Mouse (Mus musculus): Measurements from ENCODE around the gene Atp1a4. TPM values are rescaled to one million over a fixed set of nuclear protein-coding genes. Genes with fewer than 3 reads are reported as not detected.

Atp1a4 gene
- polyA plus RNA-seq, 1 experiment from 2014 or later = 0.05 TPM

GRCm38 (mm10) chr1:172297611-172298537 lies 39.7 kb upstream of the Atp1a4 start, which contains the start of gene Atp1a2:
Gene Atp1a2, minus strand, starts transcription at chr1:172298064.
- no peaks in the 10 kb centered on the region for H3K9me3 ChIP-seq (replicated peaks)
- H3K27ac ChIP-seq = peak within 1 kb of the TSS; percentile 63
- H3K4me2 ChIP-seq = peak within 1 kb of the TSS; percentile 56
- ATAC-seq (replicated peaks; ENCODE audit: low FRiP score) = peak; percentile 76
- WGBS = 6% methylated on average over 16 of the region's 16 CpGs
- H3K4me3 ChIP-seq (replicated peaks) = peak within 1 kb of the TSS; percentile 27
- no peak within 1 kb of the TSS for H3K9ac ChIP-seq
- H3K27me3 ChIP-seq = no peaks in the 10 kb centered on the region; the same call in 1 of the 2 replicates
- no peaks in the 10 kb centered on the region for H3K36me3 ChIP-seq
- H3K4me1 ChIP-seq = peaks cover 51% of the 10 kb centered on the region

- Histone ChIP-seq H3K27ac (peak overlapping the region; percentile 63; the same call in 1 of the 2 replicates), H3K9me3 (replicated peaks) (no peaks in the 10 kb centered on the region), H3K27me3 (no peaks in the 10 kb centered on the region; the same call in 1 of the 2 replicates), H3K4me1 (peaks cover 44% of the 10 kb centered on the region), H3K9ac (no peak overlapping the region), H3K36me3 (no peaks in the 10 kb centered on the region), H3K4me3 (replicated peaks) (peak overlapping the region; percentile 27; the same call in 1 of the 2 replicates), H3K4me2 (peak overlapping the region; percentile 56)
- 77% methylated on average over 6 of the region's 6 CpGs for WGBS
- ATAC-seq (replicated peaks; ENCODE audit: low FRiP score) = no peak
Observed at GRCm38 (mm10) chr1:172296816-172297510, 38.7 kb upstream of the Atp1a4 start.

DNA sequence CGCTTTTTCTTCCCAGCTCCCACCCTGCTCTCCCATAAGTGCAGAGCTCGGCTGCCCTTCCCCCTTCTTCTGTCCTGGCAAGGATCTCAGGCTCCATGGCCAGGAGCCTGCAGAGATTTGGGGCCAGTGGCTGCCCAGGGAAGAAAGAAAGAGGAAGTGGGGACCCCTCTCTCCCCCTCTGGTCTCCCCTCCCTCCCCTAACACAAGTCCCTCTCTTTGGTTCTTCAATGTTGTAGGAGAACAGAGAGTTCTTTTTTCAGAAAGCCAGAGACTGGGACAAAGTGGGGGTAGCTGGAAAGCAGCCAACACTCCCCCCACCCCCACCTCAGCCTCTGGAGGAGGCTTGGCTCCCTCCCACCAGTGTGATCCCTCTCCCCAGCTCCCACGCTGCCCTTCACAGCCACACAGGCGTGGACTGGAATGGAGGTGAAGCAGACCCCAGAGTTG lies 37.6 kb upstream of the Atp1a4 start:
- 45% methylated on average over 4 of the region's 4 CpGs for WGBS
- Histone ChIP-seq H3K9me3 (replicated peaks) (no peaks in the 10 kb centered on the region), H3K9ac (no peak overlapping the region), H3K4me1 (peaks cover 40% of the 10 kb centered on the region), H3K36me3 (no peaks in the 10 kb centered on the region), H3K27ac (0 out of 2 replicates have a peak overlapping the region, but pooled peaks have one; percentile 22), H3K27me3 (no peaks in the 10 kb centered on the region; the same call in 1 of the 2 replicates), H3K4me3 (replicated peaks) (no peak overlapping the region), H3K4me2 (peak overlapping the region; percentile 7; the same call in 1 of the 2 replicates)
- ATAC-seq (replicated peaks; ENCODE audit: low FRiP score) = no peak; the same call in 1 of the 2 replicates

- H3K27me3 ChIP-seq = no peaks in the 10 kb centered on the region; the same call in 1 of the 2 replicates
- no peak overlapping the region for H3K27ac ChIP-seq
- no peak overlapping the region for H3K9ac ChIP-seq
- H3K4me2 ChIP-seq = no peak overlapping the region
- H3K4me3 ChIP-seq (replicated peaks) = no peak overlapping the region
- H3K36me3 ChIP-seq = no peaks in the 10 kb centered on the region
- 91% methylated on average over 11 of the region's 11 CpGs for WGBS
- H3K4me1 ChIP-seq = peaks cover 37% of the 10 kb centered on the region
- no peaks in the 10 kb centered on the region for H3K9me3 ChIP-seq (replicated peaks)
- ATAC-seq (replicated peaks; ENCODE audit: low FRiP score) = no peak
Observed at GRCm38 (mm10) chr1:172293449-172293848, 35.2 kb upstream of the Atp1a4 start.

DNA sequence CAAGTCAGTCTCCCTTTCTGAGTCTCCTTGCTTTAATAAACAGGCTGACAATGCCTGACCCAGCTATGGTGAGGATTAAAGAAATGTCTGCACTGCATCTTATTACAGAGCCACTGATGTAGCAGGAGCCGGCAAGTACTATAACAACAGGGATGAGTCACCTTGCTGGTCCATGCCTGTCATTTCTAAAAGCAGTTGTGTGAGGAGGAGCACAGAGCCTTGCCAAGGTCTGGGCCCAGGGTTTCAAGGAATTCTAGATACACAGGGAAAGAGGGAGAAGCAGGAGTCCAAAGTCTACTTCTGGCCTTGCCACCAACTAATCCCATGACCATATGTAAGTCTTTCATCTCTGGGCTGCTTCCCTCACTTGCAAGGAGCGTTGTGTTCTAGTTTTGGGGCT lies 34.7 kb upstream of the Atp1a4 start:
- WGBS = 78% methylated on average over 2 of the region's 2 CpGs
- no peaks in the 10 kb centered on the region for H3K9me3 ChIP-seq (replicated peaks)
- H3K27me3 ChIP-seq = no peaks in the 10 kb centered on the region
- H3K9ac ChIP-seq = no peak overlapping the region
- H3K4me2 ChIP-seq = no peak overlapping the region
- no peak overlapping the region for H3K27ac ChIP-seq
- no peaks in the 10 kb centered on the region for H3K36me3 ChIP-seq
- H3K4me1 ChIP-seq = peaks cover 32% of the 10 kb centered on the region
- no peak overlapping the region for H3K4me3 ChIP-seq (replicated peaks)
- ATAC-seq (replicated peaks; ENCODE audit: low FRiP score) = no peak

- no peaks in the 10 kb centered on the region for H3K27me3 ChIP-seq
- H3K9me3 ChIP-seq (replicated peaks) = no peaks in the 10 kb centered on the region
- no peaks in the 10 kb centered on the region for H3K36me3 ChIP-seq
- H3K27ac ChIP-seq = no peak overlapping the region
- no peaks in the 10 kb centered on the region; the same call in 1 of the 2 replicates for H3K4me1 ChIP-seq
- no peak overlapping the region for H3K4me2 ChIP-seq
- H3K9ac ChIP-seq = no peak overlapping the region
- ATAC-seq (replicated peaks; ENCODE audit: low FRiP score) = no peak
- no peak overlapping the region for H3K4me3 ChIP-seq (replicated peaks)
- 64% methylated on average over 3 of the region's 3 CpGs for WGBS
Observed at GRCm38 (mm10) chr1:172289617-172289946, 31.4 kb upstream of the Atp1a4 start.

DNA sequence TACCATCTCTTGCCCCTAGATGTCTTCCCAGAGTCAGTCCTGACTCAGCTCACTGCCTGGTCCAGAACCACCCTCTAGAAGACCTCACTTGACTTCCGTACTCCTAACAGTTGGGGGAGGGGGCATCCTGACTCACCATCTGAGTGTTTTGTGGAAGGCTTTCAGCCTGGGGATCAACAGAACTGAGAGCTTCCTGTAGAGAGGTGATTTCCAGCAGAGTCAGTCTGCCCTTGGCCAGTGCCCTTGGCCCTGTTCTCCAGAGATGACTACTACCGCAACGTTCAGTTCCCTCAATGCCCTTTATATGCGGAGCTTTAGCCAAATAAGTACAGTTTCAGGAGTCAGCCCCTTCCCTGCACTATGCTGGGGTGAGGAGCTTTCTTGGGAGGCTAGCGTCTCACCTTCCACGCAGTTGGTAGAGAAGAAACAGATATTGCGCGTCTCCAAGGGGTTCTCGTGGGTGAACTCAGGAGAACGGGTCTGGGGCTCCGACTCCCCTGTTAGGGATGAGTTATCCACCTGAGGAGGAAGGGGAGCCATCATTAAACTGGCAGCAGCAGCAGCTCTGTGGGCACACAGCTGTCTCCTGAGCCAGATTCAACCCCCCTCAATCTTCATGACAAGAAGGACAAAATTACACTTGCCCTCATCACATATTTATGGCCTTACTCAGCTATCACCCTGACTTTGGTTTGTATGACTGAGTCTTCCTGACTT lies 30.8 kb upstream of the Atp1a4 start:
- no peak overlapping the region for H3K27ac ChIP-seq
- no peaks in the 10 kb centered on the region for H3K9me3 ChIP-seq (replicated peaks)
- H3K4me1 ChIP-seq = no peaks in the 10 kb centered on the region; the same call in 1 of the 2 replicates
- H3K4me2 ChIP-seq = no peak overlapping the region
- H3K4me3 ChIP-seq (replicated peaks) = no peak overlapping the region
- no peak overlapping the region for H3K9ac ChIP-seq
- no peak for ATAC-seq (replicated peaks; ENCODE audit: low FRiP score)
- WGBS = 79% methylated on average over 11 of the region's 11 CpGs
- H3K36me3 ChIP-seq = no peaks in the 10 kb centered on the region
- H3K27me3 ChIP-seq = no peaks in the 10 kb centered on the region

DNA sequence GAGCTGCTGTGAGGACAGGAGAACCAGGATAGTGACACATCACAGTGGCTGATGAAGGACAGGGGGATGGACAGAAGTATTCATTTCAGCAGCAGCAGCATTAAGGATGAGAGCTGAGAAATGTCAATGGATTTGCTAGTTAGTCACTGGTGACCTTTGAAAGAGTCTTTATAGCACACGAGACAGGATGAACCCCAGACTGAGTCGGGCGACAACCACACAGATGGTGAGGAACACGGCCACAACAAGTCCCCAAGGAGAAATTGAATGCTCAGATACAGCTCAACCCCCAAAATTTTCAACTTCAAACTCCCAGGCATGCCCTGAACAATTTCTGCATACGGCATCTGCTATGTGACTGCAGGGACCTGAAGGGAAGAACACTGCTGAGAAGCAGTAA lies 28.5 kb upstream of the Atp1a4 start:
- ATAC-seq (replicated peaks; ENCODE audit: low FRiP score) = no peak

GRCm38 (mm10) chr1:172284221-172284620 lies 26.0 kb upstream of the Atp1a4 start:
- Histone ChIP-seq H3K9me3 (replicated peaks) (no peaks in the 10 kb centered on the region), H3K36me3 (no peaks in the 10 kb centered on the region), H3K4me3 (replicated peaks) (no peak overlapping the region), H3K27me3 (no peaks in the 10 kb centered on the region), H3K4me2 (no peak overlapping the region), H3K27ac (no peak overlapping the region), H3K9ac (no peak overlapping the region), H3K4me1 (no peaks in the 10 kb centered on the region; the same call in 1 of the 2 replicates)
- 92% methylated on average over 14 of the region's 14 CpGs for WGBS
- no peak for ATAC-seq (replicated peaks; ENCODE audit: low FRiP score)

More for the DNA sequence above, 28.5 kb upstream of the Atp1a4 start:
- H3K27ac ChIP-seq = no peak overlapping the region
- no peaks in the 10 kb centered on the region; the same call in 1 of the 2 replicates for H3K4me1 ChIP-seq
- no peaks in the 10 kb centered on the region for H3K9me3 ChIP-seq (replicated peaks)
- 85% methylated on average over 5 of the region's 5 CpGs for WGBS
- H3K27me3 ChIP-seq = no peaks in the 10 kb centered on the region
- no peak overlapping the region for H3K9ac ChIP-seq
- H3K36me3 ChIP-seq = no peaks in the 10 kb centered on the region
- H3K4me2 ChIP-seq = no peak overlapping the region
- H3K4me3 ChIP-seq (replicated peaks) = no peak overlapping the region

DNA sequence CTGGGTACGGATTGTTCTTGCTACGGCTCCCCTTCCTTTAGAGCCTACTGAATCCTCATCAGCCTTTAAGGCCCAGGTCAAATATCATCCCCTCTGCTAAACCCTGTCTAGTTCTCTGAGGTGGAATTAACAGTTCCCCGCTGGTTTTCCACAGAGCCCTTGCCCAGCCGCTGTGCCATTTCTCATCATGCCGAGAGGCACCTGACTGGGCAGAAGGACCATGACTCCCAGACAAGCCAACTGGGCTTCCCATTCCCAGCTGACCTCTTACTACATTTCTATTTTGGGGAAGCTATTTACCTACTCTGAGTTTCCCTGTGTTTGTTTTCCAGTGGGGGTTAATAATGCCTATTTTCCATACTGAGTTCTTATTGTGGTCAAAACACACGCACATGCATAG lies 24.9 kb upstream of the Atp1a4 start:
- Histone ChIP-seq H3K27me3 (no peaks in the 10 kb centered on the region), H3K4me1 (no peaks in the 10 kb centered on the region; the same call in 1 of the 2 replicates), H3K27ac (no peak overlapping the region), H3K9ac (no peak overlapping the region), H3K36me3 (no peaks in the 10 kb centered on the region), H3K9me3 (replicated peaks) (no peaks in the 10 kb centered on the region), H3K4me3 (replicated peaks) (no peak overlapping the region), H3K4me2 (no peak overlapping the region)
- WGBS = 90% methylated on average over 6 of the region's 6 CpGs
- ATAC-seq (replicated peaks; ENCODE audit: low FRiP score) = no peak

DNA sequence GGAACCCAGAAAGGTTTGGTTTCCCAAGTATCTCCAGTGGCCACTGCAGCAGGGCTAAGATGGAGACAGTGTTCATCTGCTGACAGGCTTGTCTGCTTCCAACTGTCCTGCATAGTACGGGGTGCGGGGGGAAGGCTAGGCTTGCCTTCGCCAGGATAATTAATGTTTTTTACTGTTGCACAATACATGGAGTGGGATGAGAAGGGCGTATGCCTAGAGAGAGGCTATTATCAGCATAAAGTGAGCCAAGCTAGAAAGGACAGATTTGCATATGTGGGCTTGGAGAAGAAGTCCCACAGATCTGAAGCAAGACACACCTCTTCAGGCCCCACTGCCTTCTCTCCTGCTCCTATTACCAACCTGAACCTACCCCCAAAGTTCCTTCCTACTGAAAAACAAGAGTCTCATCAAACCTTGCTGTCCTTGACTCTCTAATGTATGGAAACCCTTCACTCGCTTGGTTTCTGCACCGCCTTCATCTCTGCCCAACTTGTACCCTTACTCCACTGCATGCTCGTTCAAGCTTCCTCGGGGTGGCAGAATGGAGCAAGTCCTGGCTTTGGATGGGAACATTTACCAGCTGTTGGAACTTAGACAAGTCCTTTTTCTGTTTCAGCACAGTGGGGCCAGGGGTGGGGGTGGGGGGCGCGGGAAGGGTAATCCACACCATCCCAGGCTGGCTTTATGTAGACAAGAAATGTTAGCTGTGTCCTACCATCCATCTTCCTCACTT lies 23.5 kb upstream of the Atp1a4 start:
- Histone ChIP-seq H3K9ac (no peak overlapping the region), H3K9me3 (replicated peaks) (no peaks in the 10 kb centered on the region), H3K36me3 (no peaks in the 10 kb centered on the region), H3K4me1 (no peaks in the 10 kb centered on the region; the same call in 1 of the 2 replicates), H3K4me2 (no peak overlapping the region), H3K27me3 (no peaks in the 10 kb centered on the region), H3K4me3 (replicated peaks) (no peak overlapping the region), H3K27ac (no peak overlapping the region)
- WGBS = 62% methylated on average over 10 of the region's 10 CpGs
- peak; percentile 69; the same call in 1 of the 2 replicates for ATAC-seq (replicated peaks; ENCODE audit: low FRiP score)
